Mouse (Mus musculus) adrenal gland, postnatal 4 days (tissue): Measurements from ENCODE around the gene Mta2. TPM values are rescaled to one million over a fixed set of nuclear protein-coding genes. Genes with fewer than 3 reads are reported as not detected.
A peak's percentile ranks its signal among the peaks of the same experiment; 100 is the strongest.
"Not testable (repeated sequence)": the region's sequence is repeated elsewhere in the genome, so short reads cannot be mapped to it uniquely, and the experiment has no call there.

Experiments used
- DNase-seq, 2 experiments: peaks; one replicate each; pipeline ENCODE4 v3.0.0; 2021 to 2022; ENCODE audit warnings: low spot score in 2 of 2, mixed read lengths in 2 of 2
- long read RNA-seq, 2 experiments: library from polyadenylated mRNA; stranded (forward); transcript quantifications; one replicate each; pipeline ENCODE4 v2.0.0; 2021
- total RNA-seq, 2 experiments: library from RNA; stranded (reverse); gene quantifications; 2 replicates each; pipeline ENCODE4 v1.2.3; 2021

The Mta2 gene
- total RNA-seq: 100 to 1,000 TPM; 141 to 144 TPM
- long read RNA-seq, experiment 1, transcript Mta2-201 (18 exons, 3,135 nt): major isoform, 60 of 86 reads
- long read RNA-seq, experiment 1, partial matches to known transcripts: 15 of 86 reads
- long read RNA-seq, experiment 1, other reads (novel, unspliced or antisense): 11 of 86 reads
- long read RNA-seq, experiment 2, transcript Mta2-201 (18 exons, 3,135 nt): major isoform, 170 of 242 reads
- long read RNA-seq, experiment 2, partial matches to known transcripts: 21 of 242 reads
- long read RNA-seq, experiment 2, other reads (novel, unspliced or antisense): 51 of 242 reads

- DNase-seq: peak; percentile 96 to 97
Observed at GRCm38 (mm10) chr19:8941515-8942217, at the start of gene Mta2. Gene Mta2 (plus strand): TSS chr19:8941875.

GRCm38 (mm10) chr19:8892829-8893766 is 48.6 kb upstream of the Mta2 start, which contains the start of gene Ints5:
Gene Ints5 (plus strand): TSS chr19:8893005.
- peak; percentile 65 to 74 for DNase-seq

GRCm38 (mm10) chr19:8895397-8895960 is 46.2 kb upstream of the Mta2 start:
- no peak for DNase-seq

GRCm38 (mm10) chr19:8896231-8896630 is 45.4 kb upstream of the Mta2 start:
- not testable (repeated sequence) for DNase-seq

- peak in 1 of 2 experiments; percentile 37 for DNase-seq
Observed at GRCm38 (mm10) chr19:8897211-8897864, 44.3 kb upstream of the Mta2 start.

GRCm38 (mm10) chr19:8897865-8898495 is 43.7 kb upstream of the Mta2 start, which contains the start of gene Ganab:
Gene Ganab (plus strand): TSS chr19:8898071.
- DNase-seq: peak; percentile 85 to 95

- no peak for DNase-seq
Observed at GRCm38 (mm10) chr19:8898576-8898975, 43.1 kb upstream of the Mta2 start.

- DNase-seq: no peak
Observed at GRCm38 (mm10) chr19:8899079-8899478, 42.6 kb upstream of the Mta2 start.

GRCm38 (mm10) chr19:8903412-8903811 is 38.3 kb upstream of the Mta2 start:
- no peak for DNase-seq

- no peak for DNase-seq
Observed at GRCm38 (mm10) chr19:8908531-8908930, 33.1 kb upstream of the Mta2 start.

GRCm38 (mm10) chr19:8911810-8912209 is 29.9 kb upstream of the Mta2 start:
- DNase-seq: no peak

GRCm38 (mm10) chr19:8914212-8914611 is 27.5 kb upstream of the Mta2 start:
- no peak for DNase-seq

- DNase-seq: no peak
Observed at GRCm38 (mm10) chr19:8919000-8919399, 22.7 kb upstream of the Mta2 start.

- no peak for DNase-seq
Observed at GRCm38 (mm10) chr19:8919684-8920072, 22.0 kb upstream of the Mta2 start.

GRCm38 (mm10) chr19:8920073-8920736 is 21.5 kb upstream of the Mta2 start, which contains the start of gene B3gat3:
Gene B3gat3 (plus strand): TSS chr19:8920374.
- DNase-seq: peak; percentile 82 to 89

- DNase-seq: no peak
Observed at GRCm38 (mm10) chr19:8920836-8921291, 20.8 kb upstream of the Mta2 start.

- DNase-seq: no peak
Observed at GRCm38 (mm10) chr19:8921741-8922140, 19.9 kb upstream of the Mta2 start.

- DNase-seq: no peak
Observed at GRCm38 (mm10) chr19:8926766-8927165, 14.9 kb upstream of the Mta2 start.

- no peak for DNase-seq
Observed at GRCm38 (mm10) chr19:8927891-8928525, 13.7 kb upstream of the Mta2 start.
